Mouse (Mus musculus) ES-E14 (cell line): Measurements from ENCODE around the gene Chrne. TPM values are rescaled to one million over a fixed set of nuclear protein-coding genes. Genes with fewer than 3 reads are reported as not detected.

Experiments used
- DNase-seq: peaks from one replicate; pipeline ENCODE4 v3.0.0-alpha.2; 2013; ENCODE audit warnings: low read depth, low spot score
- H3K27ac ChIP-seq: 2 replicates; pipeline ENCODE4 v1.5.1; 2012; ENCODE audit warnings: low read depth, mild to moderate bottlenecking, low read length, moderate library complexity, mixed read lengths; ENCODE audit not compliant: poor library complexity, insufficient read depth, severe bottlenecking
- H3K36me3 ChIP-seq: 2 replicates; pipeline ENCODE4 v1.6.1; 2012; ENCODE audit warnings: mild to moderate bottlenecking, low read length, moderate library complexity, mixed read lengths; ENCODE audit not compliant: control insufficient read depth, poor library complexity, insufficient read depth, severe bottlenecking
- H3K4me1 ChIP-seq, 2 experiments: fragments of 150-350 bp in 1 of 2; sonication (generic) in 1 of 2; 2 replicates each; pipeline ENCODE4 v1.6.1; 2012; ENCODE audit warnings: low read length in 2 of 2, mild to moderate bottlenecking in 1 of 2, mixed read lengths in 1 of 2; ENCODE audit not compliant: control insufficient read depth in 2 of 2, insufficient read depth in 2 of 2, poor library complexity in 1 of 2
- H3K4me3 ChIP-seq, 2 experiments: fragments of 150-350 bp in 1 of 2; sonication (generic) in 1 of 2; 2 replicates each; pipeline ENCODE4 v1.5.1; 2012; ENCODE audit warnings: low read length in 2 of 2, low read depth in 1 of 2, mild to moderate bottlenecking in 1 of 2, mixed read lengths in 1 of 2; ENCODE audit not compliant: insufficient read depth in 1 of 2, poor library complexity in 1 of 2, severe bottlenecking in 1 of 2
- H3K9ac ChIP-seq: 2 replicates; pipeline ENCODE4 v1.6.1; 2012; ENCODE audit warnings: low read depth, mild to moderate bottlenecking, low read length, mixed read lengths; ENCODE audit not compliant: poor library complexity, insufficient read depth, severe bottlenecking
- H3K9me3 ChIP-seq: fragments of 150-350 bp; sonication (generic); 2 replicates; pipeline ENCODE4 v1.6.1; 2012; ENCODE audit warnings: low read depth, mild to moderate bottlenecking, low read length; ENCODE audit not compliant: control insufficient read depth, insufficient read depth
- CHD2 ChIP-seq: IDR thresholded peaks from 2 replicates; pipeline ENCODE4 v1.6.1; 2014; ENCODE audit warnings: mild to moderate bottlenecking, low read depth, low read length, inconsistent platforms
- HCFC1 ChIP-seq: IDR thresholded peaks from 2 replicates; pipeline ENCODE4 v1.6.1; 2012; ENCODE audit warnings: low read length, inconsistent platforms, borderline replicate concordance; ENCODE audit not compliant: insufficient read depth
- MAFK ChIP-seq: IDR thresholded peaks from 2 replicates; pipeline ENCODE4 v1.6.1; 2014; ENCODE audit warnings: mild to moderate bottlenecking, low read depth, low read length, inconsistent platforms; ENCODE audit not compliant: insufficient read depth
- ZC3H11A ChIP-seq: IDR thresholded peaks from 2 replicates; pipeline ENCODE4 v1.6.1; 2012; ENCODE audit warnings: low read depth, mild to moderate bottlenecking, inconsistent platforms, low read length, borderline replicate concordance
- ZNF384 ChIP-seq: IDR thresholded peaks from 2 replicates; pipeline ENCODE4 v1.6.1; 2012; ENCODE audit warnings: low read depth, low read length, inconsistent platforms
- in situ Hi-C, 2 experiments: fragments of 600-800 bp; cut with MboI; formaldehyde crosslinking; loops; one replicate each; pipeline ENCODE4 v1.15.1; 2025; ENCODE audit warnings: low sequenced_read_pairs in 2 of 2, inconsistent platforms in 1 of 2; ENCODE audit not compliant: unreplicated experiment in 2 of 2
- total RNA-seq: library from RNA; depleted of rRNA; stranded (reverse); fragments of 300-350 nt; gene quantifications from 2 replicates; pipeline ENCODE4 v1.2.3, GENCODE M21; 2012

Chrne gene
- total RNA-seq, 1 experiment, result not detected

DNA sequence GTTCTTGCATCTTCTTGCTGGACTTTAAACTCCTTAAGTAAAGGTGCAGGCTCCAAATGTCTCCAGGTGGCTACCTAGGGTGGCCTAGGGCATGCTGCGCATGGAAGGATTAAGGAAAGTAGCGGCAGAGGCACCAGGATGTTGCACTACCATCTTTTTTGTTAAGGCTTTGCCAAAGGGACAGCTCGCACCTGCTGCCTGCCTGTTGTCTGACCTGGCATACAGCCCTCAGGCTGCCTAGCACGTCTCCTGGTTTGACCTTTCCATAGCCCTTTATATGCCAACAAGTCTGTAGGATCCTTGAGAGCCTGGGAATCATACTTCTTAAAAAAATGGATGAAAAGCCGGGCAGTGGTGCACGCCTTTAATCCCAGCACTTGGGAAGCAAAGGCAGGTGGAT is 24.0 kb upstream of the Chrne start:
- Histone ChIP-seq H3K27ac (no peak overlapping the region), H3K9me3 (no peaks in the 10 kb centered on the region), H3K9ac (no peak overlapping the region), H3K4me3 (no peak overlapping the region), H3K36me3 (peaks cover 17% of the 10 kb centered on the region), H3K4me1 (peaks cover 0 to 10% of the 10 kb centered on the region in 2 experiments; a peak in 2 of 4 replicates)
- in situ Hi-C loops, result no loop called here
- no peak for DNase-seq
- TF ChIP-seq MAFK (no peak), HCFC1 (no peak), ZNF384 (no peak), ZC3H11A (no peak), CHD2 (no peak)

DNA sequence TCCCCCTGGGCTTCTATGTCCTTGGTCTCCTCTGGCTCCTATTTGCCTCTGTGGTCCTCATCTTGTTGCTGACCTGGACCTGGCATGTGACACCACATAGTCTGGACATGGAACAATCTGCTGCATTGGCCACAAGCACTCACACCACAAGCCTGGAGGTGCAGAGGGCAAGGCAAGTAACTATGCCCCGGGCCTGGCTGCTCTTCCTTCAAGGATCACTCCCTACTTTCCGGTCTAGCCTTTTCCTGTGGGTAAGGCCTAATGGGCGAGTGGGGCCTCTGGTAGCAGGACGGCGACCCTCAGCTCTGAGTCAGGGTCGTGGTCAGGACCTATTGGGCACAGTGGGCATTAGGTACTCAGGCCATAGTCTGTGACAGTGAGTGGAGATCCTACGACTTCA is 22.2 kb upstream of the Chrne start:
- H3K9me3 ChIP-seq, result no peaks in the 10 kb centered on the region
- peaks cover 0 to 10% of the 10 kb centered on the region in 2 experiments; a peak in 2 of 4 replicates for H3K4me1 ChIP-seq
- no peak overlapping the region for H3K9ac ChIP-seq
- no peak for DNase-seq
- no peak overlapping the region for H3K4me3 ChIP-seq
- in situ Hi-C loops, result no loop called here
- H3K36me3 ChIP-seq, result peaks cover 17% of the 10 kb centered on the region
- TF ChIP-seq ZNF384, result no peak
- TF ChIP-seq MAFK, result no peak
- no peak for TF ChIP-seq ZC3H11A
- no peak for TF ChIP-seq CHD2
- no peak overlapping the region for H3K27ac ChIP-seq

GRCm38 (mm10) chr11:70639976-70640375 is 21.0 kb upstream of the Chrne start:
- no peak for DNase-seq
- H3K36me3 ChIP-seq, result peaks cover 8% of the 10 kb centered on the region
- in situ Hi-C loops, result no loop called here
- H3K27ac ChIP-seq, result no peak overlapping the region
- TF ChIP-seq ZC3H11A (no peak), HCFC1 (no peak), CHD2 (no peak), MAFK (no peak), ZNF384 (no peak)
- no peaks in the 10 kb centered on the region for H3K4me1 ChIP-seq
- no peak overlapping the region for H3K4me3 ChIP-seq
- H3K9ac ChIP-seq, result no peak overlapping the region
- no peaks in the 10 kb centered on the region for H3K9me3 ChIP-seq

GRCm38 (mm10) chr11:70638714-70639278 is 19.8 kb upstream of the Chrne start, which contains the start of gene Gp1ba:
Gene Gp1ba, plus strand, starts transcription at chr11:70639122.
- no peaks in the 10 kb centered on the region for H3K9me3 ChIP-seq
- no peaks in the 10 kb centered on the region for H3K36me3 ChIP-seq
- no peaks in the 10 kb centered on the region for H3K4me1 ChIP-seq
- in situ Hi-C loops, result no loop called here
- H3K4me3 ChIP-seq, result no peak within 1 kb of the TSS
- no peak within 1 kb of the TSS for H3K9ac ChIP-seq
- no peak within 1 kb of the TSS for H3K27ac ChIP-seq
- DNase-seq, result no peak
- TF ChIP-seq ZC3H11A (no peak), HCFC1 (no peak)

GRCm38 (mm10) chr11:70638293-70638692 is 19.3 kb upstream of the Chrne start:
- no peak for DNase-seq
- TF ChIP-seq MAFK, result no peak
- TF ChIP-seq ZNF384, result no peak
- no peak for TF ChIP-seq CHD2
- TF ChIP-seq HCFC1, result no peak
- no peak for TF ChIP-seq ZC3H11A
- H3K9ac ChIP-seq, result no peak overlapping the region
- H3K36me3 ChIP-seq, result no peaks in the 10 kb centered on the region
- no peak overlapping the region for H3K27ac ChIP-seq
- H3K4me1 ChIP-seq, result no peaks in the 10 kb centered on the region
- in situ Hi-C loops, result no loop called here
- no peak overlapping the region for H3K4me3 ChIP-seq
- no peaks in the 10 kb centered on the region for H3K9me3 ChIP-seq
